Mouse (Mus musculus): ENCODE measurements around the gene Pik3c2g.
A peak's percentile ranks its signal among the peaks of the same experiment; 100 is the strongest.

The Pik3c2g gene

GRCm38 (mm10) chr6:139841272-139841671 lies 254.3 kb downstream of the Pik3c2g start:
- no peak for DNase-seq (ENCODE audit: low spot score)

GRCm38 (mm10) chr6:139842626-139843025 lies 255.6 kb downstream of the Pik3c2g start:
- no peak for DNase-seq (ENCODE audit: low spot score)

- DNase-seq (ENCODE audit: low spot score) = no peak
Measured at GRCm38 (mm10) chr6:139843531-139843930, 256.5 kb downstream of the Pik3c2g start.

- no peak for DNase-seq (ENCODE audit: low spot score)
Measured at GRCm38 (mm10) chr6:139846889-139847544, 260.0 kb downstream of the Pik3c2g start.

- no peak for DNase-seq (ENCODE audit: low spot score)
Measured at GRCm38 (mm10) chr6:139849931-139850330, 262.9 kb downstream of the Pik3c2g start.

- DNase-seq (ENCODE audit: low spot score) = no peak
Measured at GRCm38 (mm10) chr6:139851705-139852603, 264.9 kb downstream of the Pik3c2g start.

- no peak for DNase-seq (ENCODE audit: low spot score)
Measured at GRCm38 (mm10) chr6:139852836-139853235, 265.8 kb downstream of the Pik3c2g start.

GRCm38 (mm10) chr6:139860141-139860540 lies 273.1 kb downstream of the Pik3c2g start:
- DNase-seq (ENCODE audit: low spot score) = no peak

- DNase-seq (ENCODE audit: low spot score) = no peak
Measured at GRCm38 (mm10) chr6:139861534-139861933, 274.5 kb downstream of the Pik3c2g start.

GRCm38 (mm10) chr6:139865059-139865673 lies 278.1 kb downstream of the Pik3c2g start:
- no peak for DNase-seq (ENCODE audit: low spot score)

GRCm38 (mm10) chr6:139874418-139875176 lies 287.6 kb downstream of the Pik3c2g start:
- peak; percentile 31 for DNase-seq (ENCODE audit: low spot score)

- no peak for DNase-seq (ENCODE audit: low spot score)
Measured at GRCm38 (mm10) chr6:139876691-139877090, 289.7 kb downstream of the Pik3c2g start.

- no peak for DNase-seq (ENCODE audit: low spot score)
Measured at GRCm38 (mm10) chr6:139877476-139878361, 290.7 kb downstream of the Pik3c2g start.

GRCm38 (mm10) chr6:139878362-139878696 lies 291.3 kb downstream of the Pik3c2g start:
- no peak for DNase-seq (ENCODE audit: low spot score)

- DNase-seq (ENCODE audit: low spot score) = no peak
Measured at GRCm38 (mm10) chr6:139882076-139882475, 295.1 kb downstream of the Pik3c2g start.

- DNase-seq (ENCODE audit: low spot score) = no peak
Measured at GRCm38 (mm10) chr6:139887175-139887574, 300.2 kb downstream of the Pik3c2g start.

- DNase-seq (ENCODE audit: low spot score) = no peak
Measured at GRCm38 (mm10) chr6:139895637-139896036, 308.6 kb downstream of the Pik3c2g start.

- no peak for DNase-seq (ENCODE audit: low spot score)
Measured at GRCm38 (mm10) chr6:139899630-139900151, 312.7 kb downstream of the Pik3c2g start.

- no peak for DNase-seq (ENCODE audit: low spot score)
Measured at GRCm38 (mm10) chr6:139901801-139902200, 314.8 kb downstream of the Pik3c2g start.

- no peak for DNase-seq (ENCODE audit: low spot score)
Measured at GRCm38 (mm10) chr6:139907138-139907537, 320.1 kb downstream of the Pik3c2g start.
